Mouse (Mus musculus) olfactory bulb, adult 2 months (tissue): ENCODE measurements around the gene Tead2.

Experiments
- CTCF ChIP-seq: fragments of 200-500 bp; IDR thresholded peaks from 2 replicates; pipeline ENCODE4 v1.5.1; 2012; ENCODE audit warnings: low read depth, mild to moderate bottlenecking, low read length, moderate library complexity; ENCODE audit not compliant: insufficient read depth
- POLR2A ChIP-seq: fragments of 200-500 bp; IDR thresholded peaks from 2 replicates; pipeline ENCODE4 v1.6.1; 2012; ENCODE audit warnings: mild to moderate bottlenecking, low read depth, low read length, moderate library complexity; ENCODE audit not compliant: insufficient read depth

- no peak for TF ChIP-seq CTCF
- TF ChIP-seq POLR2A: no peak
These were observed at the start of gene Tead2 for GRCm38 (mm10) chr7:45215673-45216441.
